Mouse (Mus musculus) hindbrain, postnatal 0 days (tissue): ENCODE data around the gene Ctnnal1. TPM values are rescaled to one million over a fixed set of nuclear protein-coding genes. Genes with fewer than 3 reads are reported as not detected.
A peak's percentile ranks its signal among the peaks of the same experiment; 100 is the strongest.

Experiments
- ATAC-seq: fragments of 200-750 bp; cut with Nextera tagmentation; 2 replicates; pipeline ENCODE4 v1.8.0; 2017; ENCODE audit warnings: mild to moderate bottlenecking, moderate TSS enrichment, moderate library complexity
- DNase-seq: peaks from one replicate; pipeline ENCODE4 v3.0.0-alpha.2; 2015; ENCODE audit warnings: low spot score
- H3K27ac ChIP-seq: fragments of 300-500 bp; sonication (generic); 2 replicates; pipeline ENCODE4 v1.5.1; 2014; ENCODE audit warnings: mild to moderate bottlenecking
- H3K27me3 ChIP-seq: fragments of 300-500 bp; sonication (generic); 2 replicates; pipeline ENCODE4 v1.6.1; 2014; ENCODE audit warnings: low read length, mixed read lengths; ENCODE audit not compliant: insufficient read depth
- H3K36me3 ChIP-seq: fragments of 300-500 bp; sonication (generic); 2 replicates; pipeline ENCODE4 v1.6.1; 2014; ENCODE audit warnings: low read length, mixed read lengths; ENCODE audit not compliant: insufficient read depth
- H3K4me1 ChIP-seq: fragments of 300-500 bp; sonication (generic); 2 replicates; pipeline ENCODE4 v1.6.1; 2014; ENCODE audit warnings: antibody characterized with exemption, low read length, mixed read lengths; ENCODE audit not compliant: insufficient read depth
- H3K4me2 ChIP-seq: fragments of 300-500 bp; sonication (generic); 2 replicates; pipeline ENCODE4 v1.6.1; 2014; ENCODE audit warnings: low read depth, mild to moderate bottlenecking, low read length, moderate library complexity, mixed read lengths
- H3K4me3 ChIP-seq: fragments of 300-500 bp; sonication (generic); 2 replicates; pipeline ENCODE4 v1.5.1; 2014; ENCODE audit warnings: low read length
- H3K9ac ChIP-seq: fragments of 300-500 bp; sonication (generic); replicated peaks from 2 replicates; pipeline ENCODE4 v1.6.1; 2014; ENCODE audit warnings: mild to moderate bottlenecking, low read length, moderate library complexity, mixed read lengths
- H3K9me3 ChIP-seq: fragments of 300-500 bp; sonication (generic); 2 replicates; pipeline ENCODE4 v1.6.1; 2016; ENCODE audit warnings: low read length, mixed read lengths
- CTCF ChIP-seq: IDR thresholded peaks from 2 replicates; pipeline ENCODE4 v1.5.1; 2016; ENCODE audit warnings: antibody characterized with exemption, control low read depth, low read depth
- WGBS: fragments of 180-500 bp; shearing (Covaris S2); extraction: QIAGEN DNeasy Blood & Tissue Kit; methylation state at CpG from one replicate; pipeline ENCODE4 v1.1.7; 2014; 5-methylcytosine and 5-hydroxymethylcytosine counted together
- polyA plus RNA-seq: library from polyadenylated mRNA; unstranded; fragments of >200 nt; fragmentation: Nextera tagmentation; extraction: Ambion mirVana; gene quantifications from 2 replicates; pipeline ENCODE4 v1.2.1, GENCODE M21; 2015
- total RNA-seq: library from RNA; depleted of rRNA; stranded (reverse); fragments of >200 nt; gene quantifications from 2 replicates; pipeline ENCODE4 v1.2.3, GENCODE M21; 2014

Gene Ctnnal1
- total and polyA plus RNA-seq, 2 experiments from 2014 or later, result 16.3 to 17.8 TPM

DNA sequence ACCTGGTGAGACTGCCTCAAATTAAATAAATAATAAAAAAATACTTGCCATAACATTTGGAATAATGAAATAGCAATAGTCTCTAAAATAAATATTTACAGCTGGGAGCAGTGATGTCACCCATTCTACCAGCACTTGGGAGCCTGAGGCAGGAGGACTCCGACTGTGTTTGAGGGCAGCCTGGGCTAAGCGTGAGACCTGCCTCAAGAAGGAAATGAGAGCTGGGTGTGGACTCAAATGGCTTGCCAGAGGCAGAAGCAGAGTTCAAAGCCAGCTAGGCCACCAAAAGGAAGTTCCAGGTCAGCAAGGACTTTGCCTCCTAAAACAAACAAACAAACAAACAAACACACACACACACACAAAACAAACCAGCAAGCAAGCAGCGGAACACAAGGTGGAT lies 17.6 kb downstream of the Ctnnal1 start:
- no peak overlapping the region for H3K9ac ChIP-seq

DNA sequence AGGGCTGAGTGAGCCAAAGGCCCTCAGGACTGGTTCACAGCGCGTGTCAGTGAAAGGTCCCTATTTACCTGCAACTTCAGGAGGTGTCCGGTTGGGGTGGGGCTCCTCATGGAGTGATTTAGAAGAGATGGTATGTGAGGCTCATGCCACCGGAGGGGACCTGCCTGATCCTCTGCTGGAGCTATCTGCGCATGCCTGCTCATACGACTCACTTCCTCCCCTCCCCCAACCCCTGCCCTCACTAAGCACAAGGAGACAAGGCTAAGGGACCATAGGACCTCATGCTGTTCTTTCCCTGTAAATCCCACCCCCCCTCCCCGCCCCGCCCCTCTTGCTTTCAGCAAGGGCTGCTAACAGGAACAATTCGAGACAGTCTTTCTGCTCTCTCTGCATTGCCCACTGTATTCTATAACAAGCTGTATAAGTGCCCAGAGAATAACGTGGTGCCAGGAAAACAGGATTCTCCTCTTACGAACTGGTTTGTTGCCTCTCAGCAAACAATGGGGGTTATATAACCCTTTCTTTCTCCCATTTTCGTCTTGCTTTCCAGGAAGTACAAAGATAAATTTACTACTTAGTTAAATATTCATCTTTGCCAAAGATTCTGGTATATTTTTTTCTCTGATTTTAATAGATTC lies 19.0 kb downstream of the Ctnnal1 start:
- no peaks in the 10 kb centered on the region for H3K9me3 ChIP-seq
- no peaks in the 10 kb centered on the region for H3K4me1 ChIP-seq
- no peaks in the 10 kb centered on the region for H3K27me3 ChIP-seq
- peaks cover 16% of the 10 kb centered on the region; the same call in 1 of the 2 replicates for H3K36me3 ChIP-seq
- 62% methylated on average over 12 of the region's 12 CpGs for WGBS
- H3K27ac ChIP-seq, result no peak overlapping the region
- TF ChIP-seq CTCF, result no peak
- DNase-seq (no peak), ATAC-seq (no peak; the same call in 1 of the 2 replicates)
- no peak overlapping the region for H3K4me3 ChIP-seq
- H3K9ac ChIP-seq, result no peak overlapping the region
- no peak overlapping the region for H3K4me2 ChIP-seq

More for the DNA sequence above, 17.6 kb downstream of the Ctnnal1 start:
- Histone ChIP-seq H3K9me3 (no peaks in the 10 kb centered on the region), H3K27ac (no peak overlapping the region), H3K4me2 (no peak overlapping the region), H3K4me1 (no peaks in the 10 kb centered on the region), H3K27me3 (no peaks in the 10 kb centered on the region), H3K4me3 (no peak overlapping the region), H3K36me3 (peaks cover 8% of the 10 kb centered on the region; the same call in 1 of the 2 replicates)
- DNase-seq (no peak), ATAC-seq (no peak)
- WGBS, result 88% methylated on average over 3 of the region's 3 CpGs
- TF ChIP-seq CTCF, result no peak

DNA sequence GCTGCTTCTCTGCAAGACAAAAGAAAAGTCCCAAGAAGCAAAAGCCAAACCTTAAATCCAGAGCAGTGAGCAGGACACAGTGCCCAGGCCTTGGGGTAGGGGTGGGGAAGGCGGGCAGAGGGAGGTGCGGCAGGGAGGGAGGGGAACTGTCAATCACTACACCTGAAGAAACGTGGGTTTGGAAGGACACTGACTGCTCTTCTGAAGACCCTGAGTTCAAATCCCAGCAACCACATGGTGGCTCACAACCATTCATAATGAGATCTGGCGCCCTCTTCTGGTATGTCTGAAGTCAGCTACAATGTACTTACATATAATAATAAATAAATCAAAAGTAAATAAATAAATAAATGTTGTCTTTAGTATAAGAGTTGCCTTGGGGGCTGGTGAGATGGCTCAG lies 20.1 kb downstream of the Ctnnal1 start:
- DNase-seq (no peak), ATAC-seq (no peak)
- Histone ChIP-seq H3K27ac (no peak overlapping the region), H3K9me3 (no peaks in the 10 kb centered on the region), H3K4me2 (no peak overlapping the region), H3K9ac (no peak overlapping the region), H3K4me1 (no peaks in the 10 kb centered on the region), H3K36me3 (peaks cover 25% of the 10 kb centered on the region; the same call in 1 of the 2 replicates), H3K27me3 (no peaks in the 10 kb centered on the region), H3K4me3 (no peak overlapping the region)
- no peak for TF ChIP-seq CTCF
- 94% methylated on average over 4 of the region's 4 CpGs for WGBS

DNA sequence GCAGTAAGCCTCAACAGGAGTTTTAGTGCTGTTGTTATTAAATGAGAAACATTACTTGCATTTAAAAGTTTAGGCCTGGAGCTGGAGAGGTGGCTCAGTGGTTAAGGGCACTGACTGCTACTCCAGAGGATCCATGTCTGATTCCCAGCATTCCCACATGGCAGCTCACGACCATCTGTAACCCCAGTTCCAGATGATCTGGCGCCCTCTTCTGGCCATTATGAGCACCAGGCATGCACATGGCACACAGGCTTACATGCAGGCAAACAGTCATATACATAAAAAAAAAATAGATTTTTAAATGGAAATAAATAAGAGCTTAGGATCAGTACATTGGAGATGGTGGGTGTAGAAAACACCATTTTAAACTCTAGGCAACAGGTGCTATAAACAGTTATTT lies 21.0 kb downstream of the Ctnnal1 start:
- no peak overlapping the region for H3K4me2 ChIP-seq
- no peak overlapping the region for H3K4me3 ChIP-seq
- H3K27ac ChIP-seq, result no peak overlapping the region
- peaks cover 28% of the 10 kb centered on the region; the same call in 1 of the 2 replicates for H3K36me3 ChIP-seq
- H3K27me3 ChIP-seq, result no peaks in the 10 kb centered on the region
- peak; percentile 41; the same call in 1 of the 2 replicates for TF ChIP-seq CTCF
- no peaks in the 10 kb centered on the region for H3K9me3 ChIP-seq
- no peak overlapping the region for H3K9ac ChIP-seq
- no peak for ATAC-seq
- DNase-seq, result no peak
- WGBS, result 92% methylated on average over 2 of the region's 2 CpGs
- no peaks in the 10 kb centered on the region for H3K4me1 ChIP-seq

DNA sequence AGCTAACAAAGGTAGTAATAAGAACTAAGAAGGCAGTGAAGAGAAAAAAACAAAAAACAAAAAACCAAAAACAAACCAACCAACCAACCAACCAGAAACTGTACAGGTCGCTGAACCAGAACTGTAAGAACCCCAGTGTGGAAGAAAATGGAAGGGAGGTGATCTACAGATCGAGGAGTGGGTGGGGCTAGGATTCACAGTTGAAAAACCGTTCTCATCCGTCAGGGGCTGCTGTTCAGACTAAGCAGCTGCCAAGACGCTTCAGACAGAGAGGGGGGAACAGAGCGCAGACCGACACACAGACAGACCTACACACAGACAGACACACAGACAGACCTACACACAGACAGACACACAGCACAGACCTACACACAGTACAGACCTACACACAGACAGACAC lies 22.5 kb downstream of the Ctnnal1 start:
- Histone ChIP-seq H3K36me3 (peaks cover 42% of the 10 kb centered on the region), H3K4me2 (no peak overlapping the region), H3K4me1 (no peaks in the 10 kb centered on the region), H3K4me3 (no peak overlapping the region), H3K9ac (no peak overlapping the region), H3K9me3 (no peaks in the 10 kb centered on the region), H3K27me3 (no peaks in the 10 kb centered on the region), H3K27ac (no peak overlapping the region)
- 81% methylated on average over 7 of the region's 7 CpGs for WGBS
- no peak for TF ChIP-seq CTCF
- ATAC-seq (no peak), DNase-seq (no peak)

DNA sequence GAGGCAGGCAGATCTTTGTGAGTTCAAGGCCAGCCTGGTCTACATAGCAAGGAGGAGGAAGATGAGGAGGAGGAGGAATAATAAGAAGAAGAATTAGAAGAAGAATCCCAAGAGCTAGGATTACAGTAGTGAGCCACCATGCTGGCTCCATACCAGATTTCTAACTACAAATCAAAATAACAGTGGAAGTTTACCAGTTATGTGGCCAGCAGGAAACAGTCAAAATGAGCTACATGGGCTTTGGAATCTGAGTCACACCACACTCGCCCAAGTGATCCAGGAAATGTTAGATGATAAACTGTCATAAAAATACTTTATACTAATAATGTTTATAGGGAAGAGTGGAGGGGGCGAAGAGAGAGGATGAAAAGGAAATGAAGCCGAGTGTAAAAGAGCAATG lies 24.7 kb downstream of the Ctnnal1 start:
- Histone ChIP-seq H3K4me3 (no peak overlapping the region), H3K9me3 (no peaks in the 10 kb centered on the region), H3K4me1 (no peaks in the 10 kb centered on the region), H3K27ac (no peak overlapping the region), H3K9ac (no peak overlapping the region), H3K4me2 (no peak overlapping the region), H3K36me3 (peaks cover 51% of the 10 kb centered on the region), H3K27me3 (no peaks in the 10 kb centered on the region)
- no peak for DNase-seq
- TF ChIP-seq CTCF, result no peak
- 89% methylated on average over 3 of the region's 3 CpGs for WGBS
- ATAC-seq, result no peak

DNA sequence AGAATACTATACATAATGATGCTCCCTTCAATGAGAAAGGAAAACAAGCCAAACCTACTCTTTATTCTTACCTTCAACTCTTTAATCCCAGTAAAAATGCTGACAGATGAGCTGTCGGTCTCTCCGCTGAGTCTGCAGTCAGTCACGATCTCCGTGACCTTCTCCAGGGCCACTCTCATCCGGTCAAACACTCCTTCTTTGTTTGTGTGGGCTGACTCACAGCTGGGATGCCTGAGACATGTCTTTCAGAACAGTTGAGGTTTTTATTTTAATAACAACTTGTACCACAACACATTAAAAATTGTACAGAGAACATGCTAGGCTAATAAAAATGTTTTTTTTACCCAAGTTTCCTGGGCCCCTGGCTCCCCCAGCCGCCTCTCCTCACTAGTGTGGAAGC lies 27.3 kb downstream of the Ctnnal1 start:
- ATAC-seq (no peak), DNase-seq (no peak)
- Histone ChIP-seq H3K27ac (no peak overlapping the region), H3K4me1 (no peaks in the 10 kb centered on the region), H3K36me3 (peaks cover 55% of the 10 kb centered on the region), H3K4me2 (no peak overlapping the region), H3K9me3 (no peaks in the 10 kb centered on the region), H3K4me3 (no peak overlapping the region), H3K9ac (no peak overlapping the region), H3K27me3 (no peaks in the 10 kb centered on the region)
- TF ChIP-seq CTCF, result no peak
- WGBS, result 78% methylated on average over 6 of the region's 6 CpGs
